Mouse (Mus musculus) ZHBTc4 (cell line): ENCODE measurements around the gene Epha2.

Experiments used
- DNase-seq: peaks from one replicate; pipeline ENCODE4 v3.0.0-alpha.2; 2011; ENCODE audit warnings: low read depth, low spot score

The Epha2 gene

DNA sequence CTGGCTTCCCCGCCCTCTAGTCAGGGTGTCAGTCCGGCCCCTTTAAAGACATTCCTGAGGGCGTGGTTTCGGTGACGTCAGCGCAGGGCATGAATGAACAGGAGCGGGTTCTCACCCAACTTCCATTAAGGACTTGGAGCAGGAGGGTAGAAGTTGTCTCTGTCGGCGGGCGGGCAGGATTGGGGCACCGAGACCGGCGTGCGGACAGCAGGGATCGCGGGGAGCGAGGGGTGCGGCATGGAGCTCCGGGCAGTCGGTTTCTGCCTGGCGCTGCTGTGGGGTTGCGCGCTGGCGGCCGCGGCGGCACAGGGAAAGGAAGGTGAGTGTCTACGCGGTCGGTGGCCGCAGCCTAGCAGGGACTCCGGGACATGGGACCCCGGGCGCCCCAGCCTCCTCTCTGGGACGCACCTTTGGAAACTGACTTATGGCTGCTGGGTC lies at the start of gene Epha2:
Gene Epha2, plus strand, starts transcription at position 125 of the 438 bp plus-strand sequence.
- peak; percentile 95 for DNase-seq

DNA sequence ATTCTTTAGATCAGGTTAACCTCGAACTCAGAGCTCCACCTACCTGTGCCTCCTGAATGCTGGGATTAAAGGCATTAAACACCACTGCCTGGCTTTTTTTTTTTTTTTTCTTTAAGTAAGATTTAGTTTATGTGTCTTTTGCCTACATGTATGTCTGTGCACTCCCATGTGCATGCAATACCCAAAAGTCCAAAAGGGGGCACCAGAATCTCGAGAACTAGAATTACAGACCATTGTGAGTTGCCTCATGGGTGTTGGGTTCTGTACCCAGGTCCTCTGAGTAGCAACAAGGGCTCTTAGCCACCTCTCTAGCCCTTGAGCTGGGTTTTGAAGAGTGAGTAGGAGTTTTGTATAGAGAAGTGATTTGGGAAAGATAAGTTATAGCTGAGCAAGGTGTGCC lies 48.4 kb upstream of the Epha2 start:
- DNase-seq: peak; percentile 67

DNA sequence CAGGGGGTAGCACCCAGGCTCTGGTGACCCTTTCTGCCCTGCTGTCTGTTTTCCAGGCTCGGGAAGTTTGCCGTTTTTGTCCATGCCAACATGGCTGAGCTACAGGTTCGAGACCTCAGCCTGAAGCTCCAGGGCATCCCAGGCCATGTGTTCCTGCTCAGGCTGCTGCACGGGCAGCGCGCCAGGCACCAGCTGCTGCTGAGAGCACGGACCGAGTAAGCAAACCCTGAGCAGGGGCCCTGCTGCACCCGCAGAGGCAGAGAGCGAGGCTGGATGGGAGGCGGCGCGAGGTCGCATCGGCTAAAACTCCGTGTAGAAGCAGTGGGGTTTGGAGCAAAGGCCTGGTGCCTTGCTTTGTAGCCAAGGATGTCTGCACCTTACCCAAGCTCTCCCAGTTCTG lies 46.8 kb upstream of the Epha2 start:
- DNase-seq: no peak

DNA sequence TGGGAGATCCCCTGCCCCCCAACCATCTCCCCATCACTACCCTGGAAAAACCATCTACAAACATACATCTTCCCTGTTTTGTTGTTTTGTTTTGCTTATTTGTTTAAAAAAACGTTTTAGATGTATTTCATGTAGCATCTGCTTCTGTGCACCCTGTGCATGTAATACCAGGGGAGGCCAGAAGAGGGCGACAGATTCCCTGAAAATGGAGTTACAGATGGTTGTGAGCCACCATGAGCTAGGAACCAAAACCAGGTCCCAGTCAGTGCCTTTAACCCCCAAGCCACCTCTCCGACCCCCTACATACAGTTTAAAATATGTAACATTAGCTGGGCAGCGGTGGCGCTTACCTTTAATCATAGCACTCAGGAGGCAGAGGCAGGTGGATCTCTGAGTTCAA lies 43.6 kb upstream of the Epha2 start:
- DNase-seq: peak; percentile 73

DNA sequence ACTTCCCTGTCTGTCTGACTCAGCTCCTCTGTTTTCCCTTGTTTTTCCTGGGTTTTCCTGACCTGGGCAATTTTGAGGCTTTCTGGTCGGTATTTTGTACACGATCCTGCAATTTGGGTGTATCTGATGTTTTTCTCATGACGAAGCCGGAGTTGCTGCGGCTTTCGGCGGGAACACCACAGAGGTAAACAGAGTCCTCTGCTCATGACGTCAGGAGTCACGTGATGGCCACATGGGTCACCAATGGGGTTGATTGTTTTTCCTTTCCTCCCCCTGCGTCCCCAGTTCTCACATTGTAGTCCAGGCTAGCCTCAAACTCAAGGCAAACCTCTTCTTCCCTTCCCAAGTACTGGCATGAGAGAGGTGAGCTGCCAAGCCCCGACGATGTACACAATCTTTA lies 41.6 kb upstream of the Epha2 start:
- DNase-seq: no peak

DNA sequence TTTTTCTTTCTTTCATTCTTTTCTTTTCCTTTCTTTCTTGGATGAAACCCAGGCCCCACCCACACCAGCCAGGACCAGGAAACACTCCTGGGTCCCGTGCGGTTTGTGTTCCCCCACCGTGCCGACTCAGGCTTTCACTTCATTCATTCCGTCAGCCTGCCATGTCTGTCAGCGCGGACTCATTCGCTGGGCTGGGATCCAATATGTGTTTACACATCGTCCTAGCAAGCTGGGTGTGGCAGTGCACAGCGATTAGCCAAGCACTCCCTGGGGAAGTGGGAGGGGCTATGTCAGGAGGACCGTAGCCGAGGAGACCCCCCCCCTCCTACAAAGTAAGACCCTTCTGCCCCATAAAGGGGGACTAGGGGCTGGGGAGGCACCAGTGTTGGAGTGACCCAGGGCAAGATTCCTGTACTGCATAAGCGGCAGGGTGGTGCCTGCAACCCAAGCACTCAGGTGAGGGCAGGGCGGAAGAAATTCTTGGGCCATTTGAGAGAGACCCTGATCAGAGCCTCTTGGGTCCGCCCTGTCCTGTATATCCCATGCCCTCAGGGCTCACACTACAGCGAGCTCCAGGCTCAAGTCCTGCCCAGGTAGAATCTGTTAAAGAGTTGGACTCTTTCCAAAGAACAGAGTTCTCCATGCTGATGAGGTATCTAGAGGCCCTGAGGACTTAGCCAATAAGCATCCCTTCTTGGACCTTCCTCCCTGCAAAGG lies 40.9 kb upstream of the Epha2 start:
- peak; percentile 71 for DNase-seq

DNA sequence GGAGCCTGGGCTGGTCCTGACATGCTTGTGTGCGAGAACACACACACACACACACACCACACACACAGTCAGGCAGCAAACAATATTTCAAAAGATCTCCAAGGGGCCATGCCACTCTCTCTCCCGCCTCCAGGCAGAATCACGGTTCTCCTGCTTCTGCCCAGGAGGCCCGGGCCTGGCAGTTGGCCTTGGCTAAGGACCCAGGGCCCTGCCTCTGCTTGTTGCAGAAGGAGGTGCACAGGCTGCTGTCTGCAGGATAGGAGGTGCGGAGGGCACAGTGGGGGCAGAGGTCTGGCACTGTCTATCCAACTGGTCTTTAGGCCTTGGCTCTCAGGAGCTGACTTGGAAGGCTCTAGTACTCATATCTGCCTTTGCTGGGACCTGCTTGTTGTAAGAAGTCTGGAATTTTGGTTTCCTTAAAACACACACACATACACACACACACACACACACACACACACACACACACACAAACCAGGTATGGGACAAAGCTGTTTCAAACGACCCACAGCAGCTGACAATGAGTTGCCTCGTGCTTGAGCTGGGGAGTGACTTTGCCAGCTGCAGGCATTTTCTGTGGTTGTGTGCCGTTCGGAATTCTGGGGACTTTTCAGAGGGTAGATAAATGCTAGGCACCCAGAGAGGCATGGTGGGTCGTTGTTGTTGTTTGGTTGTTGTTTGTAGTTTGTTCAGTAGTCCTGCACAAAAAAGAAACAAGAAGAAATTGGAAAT lies 38.0 kb upstream of the Epha2 start:
- no peak for DNase-seq

DNA sequence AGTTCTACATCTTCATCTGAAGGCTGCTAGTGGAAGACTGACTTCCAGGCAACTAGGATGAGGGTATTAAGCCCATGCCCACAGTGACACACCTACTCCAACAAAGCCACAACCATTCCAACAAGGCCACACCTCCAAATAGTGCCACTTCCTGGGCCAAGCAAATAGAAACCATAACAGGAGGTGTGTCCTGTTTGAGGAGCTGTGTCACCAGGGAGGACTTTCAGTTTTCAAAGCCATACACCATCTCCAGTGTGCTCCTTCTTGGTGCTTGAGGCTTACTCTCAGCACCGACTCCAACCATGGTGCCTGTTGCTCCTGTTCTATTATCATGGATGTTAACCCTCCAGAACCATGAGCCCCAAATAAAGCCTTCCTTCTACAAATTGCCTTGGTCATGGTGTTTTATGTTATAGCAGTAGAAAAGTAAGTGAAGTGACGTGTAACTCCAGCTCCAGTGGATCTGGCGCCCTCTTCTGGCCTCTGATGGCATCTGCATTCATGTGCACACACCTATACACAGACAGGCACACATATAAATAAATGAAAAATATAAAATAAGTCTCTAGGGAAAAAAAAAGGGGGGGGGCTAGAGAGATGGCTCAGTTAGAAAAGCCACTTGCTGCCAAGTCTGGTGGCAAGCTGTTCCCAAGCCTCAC lies 34.9 kb upstream of the Epha2 start:
- no peak for DNase-seq

DNA sequence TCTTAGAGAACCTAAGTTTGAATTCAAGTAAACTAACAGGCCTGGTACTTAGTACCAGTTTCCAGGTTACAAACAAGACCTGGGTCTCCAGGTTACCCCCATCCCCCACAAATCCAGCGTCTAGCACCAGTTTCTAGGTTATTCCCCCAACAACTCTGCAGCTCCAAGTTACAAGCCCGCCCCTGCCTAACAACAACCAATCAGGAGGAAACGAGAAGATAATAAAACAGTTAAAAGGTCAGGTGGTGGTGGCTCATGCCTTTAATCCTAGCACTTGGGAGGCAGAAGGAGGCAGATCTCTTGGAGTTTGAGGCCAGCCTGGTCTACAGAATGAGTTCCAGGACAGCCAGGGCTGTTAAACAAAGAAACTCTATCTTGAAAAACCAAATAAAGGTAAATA lies 33.8 kb upstream of the Epha2 start:
- peak; percentile 63 for DNase-seq

DNA sequence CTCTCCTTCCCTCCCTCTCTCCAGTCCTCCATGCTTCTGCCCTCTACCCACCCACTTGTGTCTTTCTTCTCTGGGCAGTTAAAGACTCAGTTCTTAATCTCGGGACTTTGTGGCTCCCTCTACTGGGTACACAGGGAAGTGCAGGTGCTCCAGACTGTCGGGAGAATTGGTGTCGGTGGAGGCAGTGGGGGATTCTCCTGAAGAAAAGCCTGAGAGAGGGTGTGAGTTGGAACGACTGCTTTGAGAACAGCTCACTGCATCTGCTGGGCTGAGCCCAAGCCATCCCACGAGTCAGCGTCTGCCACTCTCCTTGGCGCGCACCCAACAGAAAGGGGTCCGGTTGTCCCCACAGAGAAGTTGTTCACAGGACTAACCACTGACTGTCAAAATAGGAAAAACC lies 33.2 kb upstream of the Epha2 start:
- DNase-seq: peak; percentile 92

DNA sequence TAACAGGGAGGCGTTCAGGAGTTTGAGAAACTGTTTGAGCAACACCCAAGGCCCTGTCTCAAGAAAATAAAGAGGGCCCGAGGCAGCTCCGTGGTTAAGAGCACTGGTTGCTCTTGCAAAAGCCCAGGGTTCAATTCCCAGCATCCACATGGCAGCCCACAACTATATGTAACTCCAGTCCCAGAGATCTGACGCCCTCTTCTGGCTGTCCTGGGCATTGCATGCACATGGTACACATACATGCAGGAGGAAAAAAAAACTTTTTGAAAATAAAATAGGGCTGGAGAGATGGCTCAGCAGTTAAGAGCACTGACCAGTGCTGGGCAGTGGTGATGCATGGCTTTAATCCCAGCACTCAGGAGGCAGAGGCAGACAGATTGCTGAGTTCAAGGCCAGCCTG lies 32.7 kb upstream of the Epha2 start:
- DNase-seq: peak; percentile 73

DNA sequence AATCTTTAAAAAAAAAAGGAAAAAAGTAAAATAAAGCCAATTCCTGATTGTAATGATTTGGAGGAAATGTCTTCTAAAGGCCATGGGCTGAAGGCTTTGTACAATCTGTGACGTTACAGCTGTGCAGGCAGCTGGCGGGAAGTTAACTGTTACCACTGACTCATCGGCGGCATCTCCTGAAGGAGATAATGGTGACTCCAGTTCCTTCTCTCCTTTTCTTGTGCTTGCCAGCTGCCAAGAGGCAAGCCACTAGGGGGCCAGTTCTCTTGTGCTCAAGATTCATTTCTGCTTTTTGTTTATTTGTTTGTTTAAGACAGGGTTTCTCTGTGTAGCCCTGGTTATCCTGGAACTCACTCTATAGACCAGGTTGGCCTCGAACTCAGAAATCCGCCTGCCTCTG lies 32.0 kb upstream of the Epha2 start:
- peak; percentile 59 for DNase-seq

DNA sequence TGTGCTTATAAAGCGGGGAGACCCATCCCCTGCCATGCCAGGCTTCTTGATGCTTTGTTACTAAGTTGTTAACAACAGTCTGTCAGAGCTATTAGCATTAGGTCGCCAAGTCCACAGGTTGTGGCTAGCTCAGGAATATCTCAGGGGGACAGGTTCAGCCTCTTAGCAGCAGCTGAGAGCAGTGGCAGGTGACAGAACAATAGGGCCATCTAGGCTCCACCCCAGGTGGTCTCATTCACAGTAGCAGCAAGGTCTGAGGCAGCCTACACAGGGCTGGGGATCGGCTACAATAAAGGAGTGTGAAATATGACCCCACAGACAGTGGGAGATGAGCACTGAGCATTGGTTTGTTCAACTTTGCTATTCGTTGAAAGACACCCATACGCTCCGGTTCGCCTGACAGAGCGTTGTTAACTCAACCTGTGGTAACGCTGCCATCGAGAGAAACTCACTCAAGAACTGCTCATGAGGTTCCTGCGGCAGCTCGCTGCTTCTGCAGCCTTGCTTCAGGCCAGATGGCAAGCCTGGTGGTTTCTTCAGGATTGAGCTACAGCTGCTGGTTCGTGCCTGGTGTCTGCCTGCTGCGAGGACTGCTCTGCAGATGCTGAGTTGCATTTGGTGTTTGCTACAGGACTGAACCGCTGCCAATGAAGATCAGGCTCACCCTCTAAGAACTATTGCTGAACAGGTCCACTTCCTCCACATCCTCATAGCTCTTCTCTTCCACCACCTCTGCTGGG lies 30.7 kb upstream of the Epha2 start:
- DNase-seq: peak; percentile 79

DNA sequence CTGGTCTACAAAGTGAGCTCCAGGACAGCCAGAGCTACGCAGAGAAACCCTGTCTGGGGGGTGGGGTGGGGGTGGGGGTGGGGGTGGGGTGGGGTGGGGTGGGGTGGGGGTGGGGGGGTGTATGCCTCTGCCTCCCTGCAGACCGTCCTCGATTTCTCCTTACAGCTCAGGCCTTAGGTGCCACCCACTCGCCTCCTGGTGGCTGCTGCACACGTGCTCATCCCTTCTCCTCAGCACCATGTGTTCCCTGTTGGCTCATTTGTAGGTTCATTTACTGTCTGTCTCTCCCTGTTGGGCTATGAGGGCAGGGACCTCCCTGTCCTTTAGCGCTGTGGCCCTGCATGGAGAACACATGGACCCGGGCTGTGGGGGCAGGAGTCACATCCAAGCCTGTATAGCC lies 29.8 kb upstream of the Epha2 start:
- peak; percentile 63 for DNase-seq

DNA sequence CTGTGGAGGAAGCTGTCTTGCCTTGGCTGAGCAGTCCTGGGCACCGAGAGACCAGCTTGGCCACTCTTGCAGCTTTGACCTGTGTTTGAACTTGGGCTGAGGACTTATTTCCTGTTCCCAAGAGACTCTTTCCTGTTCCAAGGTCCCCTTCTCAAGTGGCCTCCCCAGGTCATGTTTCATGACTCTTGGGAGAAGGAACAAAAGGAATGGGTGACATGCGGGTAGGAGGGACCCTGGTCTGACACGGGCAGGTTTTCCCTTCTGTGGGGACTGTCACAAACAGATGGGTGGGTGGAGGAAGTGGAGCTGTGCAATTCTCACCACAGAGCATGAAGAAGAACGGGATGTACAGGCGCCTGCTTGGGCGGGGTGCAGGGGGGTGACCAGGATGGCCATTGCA lies 29.3 kb upstream of the Epha2 start:
- no peak for DNase-seq

DNA sequence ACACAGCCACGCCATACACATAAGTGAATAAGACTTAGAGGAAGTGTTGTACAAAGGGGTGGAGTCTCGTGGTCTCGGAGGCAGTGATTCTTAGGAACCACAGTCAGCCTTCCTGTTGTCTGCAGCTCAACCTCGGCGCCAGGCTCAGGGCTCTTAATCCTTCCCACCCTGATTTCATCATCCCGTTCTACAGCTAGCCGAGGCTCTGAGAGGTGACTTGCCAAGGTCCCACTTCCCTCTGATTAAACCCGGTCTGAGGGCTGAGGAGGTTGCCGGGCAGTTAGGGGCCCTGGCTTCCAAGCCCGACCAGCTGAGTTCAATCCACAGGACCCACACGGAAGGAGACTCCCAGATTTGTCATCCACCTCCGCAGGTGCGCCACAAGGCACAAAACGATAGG lies 28.2 kb upstream of the Epha2 start:
- DNase-seq: peak; percentile 41

DNA sequence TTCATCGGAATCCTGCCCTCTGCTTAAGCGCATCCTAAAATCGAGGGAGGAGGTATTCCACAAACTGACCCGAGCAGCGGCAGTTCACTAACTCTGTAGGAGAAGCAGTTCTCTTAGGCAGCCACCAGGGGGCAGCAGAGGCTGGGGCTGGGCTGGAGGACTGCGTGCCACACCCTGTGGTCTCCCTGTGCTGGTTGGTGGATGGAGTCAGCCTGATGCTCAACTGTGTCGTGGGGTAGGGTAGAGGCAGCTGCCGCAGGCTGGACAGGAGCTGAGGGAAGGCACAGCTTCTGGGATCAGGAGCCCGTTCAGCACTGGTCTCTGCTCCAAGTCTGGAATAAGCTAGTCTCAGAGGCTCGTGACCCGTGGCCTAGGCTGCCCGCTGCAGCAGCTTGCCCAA lies 27.7 kb upstream of the Epha2 start:
- DNase-seq: peak; percentile 96

DNA sequence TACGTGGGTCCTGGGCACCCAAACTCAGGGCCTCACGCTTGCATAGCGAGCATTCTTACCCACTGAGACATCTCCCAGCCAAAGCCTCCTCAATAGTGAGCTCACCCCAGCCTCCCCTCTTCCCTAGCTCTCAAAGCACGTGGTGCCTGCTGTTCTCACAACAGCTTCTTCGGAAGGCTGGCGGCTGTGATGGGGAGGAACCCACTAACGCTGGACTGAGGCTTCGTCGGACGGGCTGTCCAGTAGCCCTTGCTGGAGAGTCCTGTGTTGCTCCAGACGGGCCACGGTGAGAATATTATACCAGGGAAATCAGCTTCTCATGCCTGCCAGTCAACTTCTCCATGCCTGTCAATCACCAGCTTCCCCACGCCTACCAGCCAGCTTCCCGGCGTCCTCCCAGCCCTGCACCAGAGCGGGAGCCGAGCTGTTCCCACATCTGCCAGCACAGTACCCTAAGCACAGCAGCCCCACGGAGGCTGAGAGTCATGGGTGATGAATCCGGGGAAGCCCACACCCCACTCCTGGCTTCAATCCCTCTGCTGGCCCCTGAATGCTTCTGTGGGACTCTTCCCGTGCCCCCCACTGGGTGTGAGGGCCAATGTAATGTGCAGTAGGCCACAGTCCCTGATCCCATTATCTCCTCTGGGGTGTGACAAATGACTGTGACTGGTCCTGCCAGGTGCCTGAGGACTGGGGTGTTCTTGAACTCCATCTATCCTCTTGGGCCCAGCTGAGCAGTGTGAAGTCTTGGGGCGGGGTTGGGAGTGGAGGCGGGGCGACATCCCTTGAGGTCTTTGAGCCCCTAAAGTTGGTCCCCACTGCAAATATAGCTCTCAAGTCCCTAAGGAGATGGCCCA lies 26.3 kb upstream of the Epha2 start:
- peak; percentile 50 for DNase-seq

DNA sequence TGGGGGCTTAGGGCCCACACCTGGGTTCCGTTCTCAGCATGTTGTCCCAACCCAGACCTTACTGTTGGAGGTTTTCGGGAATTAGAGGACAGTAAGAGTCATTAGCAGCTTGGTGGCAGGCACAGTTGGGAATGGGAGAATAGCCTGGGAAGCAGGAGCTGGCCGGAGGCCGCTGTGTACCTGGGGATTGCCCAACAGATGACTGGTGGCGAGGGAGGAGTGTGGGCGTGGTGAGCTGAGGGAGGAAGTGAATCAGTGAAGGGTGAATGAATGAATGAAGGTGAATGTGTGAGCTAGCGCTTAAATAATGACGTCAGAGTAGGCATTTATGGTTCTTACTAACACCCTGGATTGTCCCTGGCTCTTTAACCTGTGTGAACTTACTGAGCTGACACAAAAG lies 23.9 kb upstream of the Epha2 start:
- DNase-seq: no peak

DNA sequence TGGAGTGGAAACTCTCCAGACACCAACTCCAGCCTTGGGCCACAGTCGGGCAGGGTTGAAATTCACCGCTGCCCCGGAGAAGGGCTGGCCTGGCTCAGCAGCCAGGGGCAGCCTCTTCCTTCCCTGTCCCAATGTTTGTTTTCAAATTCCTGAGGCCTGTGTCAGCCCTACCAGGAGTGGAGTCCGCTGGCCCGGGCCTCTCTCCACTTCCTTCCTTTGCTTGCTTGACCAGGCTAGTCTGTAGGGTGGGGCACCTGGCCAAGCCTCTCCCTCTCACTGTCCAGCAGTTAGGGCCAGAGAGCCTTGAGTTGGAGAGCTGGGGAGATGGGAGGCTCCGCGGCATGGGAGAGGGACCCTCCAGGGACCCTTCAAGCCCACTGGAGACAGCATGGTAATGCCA lies 22.9 kb upstream of the Epha2 start:
- DNase-seq: no peak

DNA sequence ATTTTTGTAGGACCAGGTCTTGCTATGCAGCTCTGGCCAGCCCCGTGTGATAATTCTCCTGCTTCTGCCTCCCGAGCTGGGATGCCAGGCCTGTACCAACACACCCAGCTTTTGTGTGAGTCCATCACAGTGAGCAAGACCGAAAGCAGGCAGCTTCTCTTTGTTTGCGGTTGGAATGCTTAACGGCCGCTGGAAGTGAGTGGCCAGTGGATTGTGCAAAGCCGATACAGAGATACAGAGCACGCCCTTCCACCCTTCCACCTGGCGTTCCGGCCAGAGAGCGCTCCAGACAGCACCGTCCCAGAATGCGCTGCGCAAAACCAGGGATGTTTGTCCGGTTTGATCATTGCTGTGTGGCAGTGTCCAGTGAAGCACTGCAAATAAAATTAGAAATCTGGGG lies 21.7 kb upstream of the Epha2 start:
- peak; percentile 71 for DNase-seq
